Mouse (Mus musculus) CH12.LX (cell line): ENCODE measurements at regions not wholly inside any gene's neighbourhood (a gene's known extent, or its start where the extent isn't known, plus 50 kb on each side); places are given as distances from the start of the nearest gene placed in this dataset.

ENCODE experiments used
- DNase-seq: peaks from one replicate; pipeline ENCODE4 v3.0.0-alpha.2; 2013; ENCODE audit errors: extremely low read depth
- H3K27ac ChIP-seq: 2 replicates; pipeline ENCODE4 v1.5.1; 2012; ENCODE audit warnings: low read depth, mild to moderate bottlenecking, control low read depth, moderate library complexity; ENCODE audit not compliant: insufficient read depth
- H3K27me3 ChIP-seq: replicated peaks from 2 replicates; pipeline ENCODE3; 2012; ENCODE audit warnings: inconsistent platforms
- H3K36me3 ChIP-seq, 2 experiments: replicated peaks in 1 of 2; 2 replicates each; pipeline versions ENCODE3 to v1.6.1; 2012; ENCODE audit warnings: inconsistent platforms in 1 of 2, low read length in 1 of 2, mild to moderate bottlenecking in 1 of 2, mixed read lengths in 1 of 2, moderate library complexity in 1 of 2; ENCODE audit not compliant: control insufficient read depth in 1 of 2, insufficient read depth in 1 of 2
- H3K4me1 ChIP-seq, 2 experiments: 2 replicates each; pipeline ENCODE4 v1.6.1; 2012; ENCODE audit warnings: inconsistent platforms in 1 of 2, moderate library complexity in 1 of 2; ENCODE audit not compliant: insufficient read depth in 2 of 2, control insufficient read depth in 1 of 2
- H3K4me2 ChIP-seq: 2 replicates; pipeline ENCODE4 v1.6.1; 2012; ENCODE audit warnings: low read depth, mild to moderate bottlenecking, control low read depth; ENCODE audit not compliant: poor library complexity, insufficient read depth, severe bottlenecking
- H3K4me3 ChIP-seq, 3 experiments: fragments of 150-350 bp in 1 of 3; sonication (generic) in 1 of 3; replicated peaks in 1 of 3; 2 replicates each; pipeline versions ENCODE3 to v1.5.1; 2011 to 2012; ENCODE audit warnings: low read depth in 2 of 3, low read length in 2 of 3, mild to moderate bottlenecking in 2 of 3, moderate library complexity in 2 of 3, control low read depth in 1 of 3, improper control_type of control experiment in 1 of 3, inconsistent platforms in 1 of 3, mixed read lengths in 1 of 3; ENCODE audit not compliant: poor library complexity in 1 of 3
- H3K79me2 ChIP-seq: replicated peaks from 2 replicates; pipeline ENCODE4 v1.6.1; 2012; ENCODE audit warnings: mild to moderate bottlenecking, moderate library complexity; ENCODE audit not compliant: control insufficient read depth, poor library complexity, insufficient read depth, severe bottlenecking; ENCODE audit errors: extremely low read depth
- H3K9ac ChIP-seq: 2 replicates; pipeline ENCODE4 v1.6.1; 2012; ENCODE audit warnings: low read depth, mild to moderate bottlenecking, control low read depth, moderate library complexity; ENCODE audit not compliant: insufficient read depth
- H3K9me3 ChIP-seq: replicated peaks from 2 replicates; pipeline ENCODE3; 2012; ENCODE audit warnings: low read length, inconsistent platforms, mixed read lengths
- CTCF ChIP-seq, 2 experiments: IDR thresholded peaks in 1 of 2; conservative IDR thresholded peaks in 1 of 2; 2 replicates each; pipeline ENCODE4 v1.5.1; 2011 to 2012; ENCODE audit warnings: low read depth in 2 of 2, low read length in 2 of 2, improper control_type of control experiment in 1 of 2, inconsistent platforms in 1 of 2, mild to moderate bottlenecking in 1 of 2, moderate library complexity in 1 of 2
- EP300 ChIP-seq: IDR thresholded peaks from 2 replicates; pipeline ENCODE4 v1.6.1; 2011; ENCODE audit warnings: low read length, improper control_type of control experiment
- GABPA ChIP-seq: IDR thresholded peaks from 2 replicates; pipeline ENCODE4 v1.6.1; 2012; ENCODE audit warnings: low read depth, low read length, improper control_type of control experiment, inconsistent platforms; ENCODE audit not compliant: insufficient replicate concordance
- KAT2A ChIP-seq: IDR thresholded peaks from 2 replicates; pipeline ENCODE4 v1.6.1; 2012; ENCODE audit warnings: low read length, improper control_type of control experiment, inconsistent platforms; ENCODE audit not compliant: insufficient replicate concordance
- MAFK ChIP-seq: IDR thresholded peaks from 2 replicates; pipeline ENCODE4 v1.6.1; 2011; ENCODE audit warnings: low read length, improper control_type of control experiment; ENCODE audit not compliant: insufficient replicate concordance
- MAZ ChIP-seq: IDR thresholded peaks from 2 replicates; pipeline ENCODE4 v1.6.1; 2012; ENCODE audit warnings: low read depth, mild to moderate bottlenecking, inconsistent platforms, low read length, improper control_type of control experiment, moderate library complexity
- NELFE ChIP-seq: IDR thresholded peaks from 2 replicates; pipeline ENCODE4 v1.6.1; 2011; ENCODE audit warnings: low read depth, low read length, improper control_type of control experiment
- POLR2A ChIP-seq: IDR thresholded peaks from 2 replicates; pipeline ENCODE4 v1.6.1; 2011; ENCODE audit warnings: low read depth, mild to moderate bottlenecking, improper control_type of control experiment, low read length
- RCOR1 ChIP-seq: conservative IDR thresholded peaks from 2 replicates; pipeline ENCODE4 v1.6.1; 2012; ENCODE audit warnings: low read depth, mild to moderate bottlenecking, inconsistent platforms, low read length, improper control_type of control experiment
- TBP ChIP-seq: conservative IDR thresholded peaks from 2 replicates; pipeline ENCODE4 v1.6.1; 2011; ENCODE audit warnings: low read depth, low read length, improper control_type of control experiment
- UBTF ChIP-seq: IDR thresholded peaks from 2 replicates; pipeline ENCODE4 v1.6.1; 2012; ENCODE audit warnings: low read depth, mild to moderate bottlenecking, inconsistent platforms, low read length, improper control_type of control experiment, moderate library complexity
- ZC3H11A ChIP-seq: IDR thresholded peaks from 2 replicates; pipeline ENCODE4 v1.6.1; 2012; ENCODE audit warnings: low read depth, mild to moderate bottlenecking, inconsistent platforms, low read length, improper control_type of control experiment
- ZMIZ1 ChIP-seq: IDR thresholded peaks from 2 replicates; pipeline ENCODE4 v1.6.1; 2012; ENCODE audit warnings: low read depth, mild to moderate bottlenecking, inconsistent platforms, low read length, improper control_type of control experiment
- ZNF384 ChIP-seq: IDR thresholded peaks from 2 replicates; pipeline ENCODE4 v1.6.1; 2012; ENCODE audit warnings: low read depth, low read length, improper control_type of control experiment, inconsistent platforms
- dilution Hi-C: fragments of 300-500 bp; cut with MboI; formaldehyde crosslinking; loops from 2 replicates; pipeline ENCODE4 v1.14.3; 2020; ENCODE audit warnings: low sequenced_read_pairs; ENCODE audit not compliant: extremely low pct_unique_long_range_greater_than_20kb, extremely low pct_ligation_motif_present
- in situ Hi-C: fragments of 300-500 bp; cut with MboI; formaldehyde crosslinking; loops from 3 replicates; pipeline ENCODE4 v1.14.3; 2019; ENCODE audit warnings: low sequenced_read_pairs, low pct_ligation_motif_present, low pct_unique_long_range_greater_than_20kb, mixed read lengths

DNA sequence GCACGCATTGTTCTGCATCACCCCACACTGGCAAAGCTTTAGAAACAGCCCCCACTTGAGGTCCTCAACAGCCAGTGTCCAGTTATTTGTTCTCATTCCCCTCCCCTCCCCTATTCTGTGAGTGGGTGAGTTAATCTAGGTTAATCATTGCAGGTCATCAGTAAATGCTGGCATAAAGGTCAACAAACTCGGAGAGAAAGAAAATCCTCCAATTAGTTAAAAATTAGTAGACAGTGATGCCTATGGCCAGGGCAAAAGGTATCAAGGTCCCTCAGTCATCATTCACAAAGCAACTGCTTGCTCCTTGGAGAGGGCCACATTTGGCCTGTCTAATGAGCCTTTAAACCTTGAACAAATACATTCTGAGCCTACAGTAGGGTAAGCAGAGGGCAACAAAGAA, 105.3 kb upstream of the Dynlrb2 start:
- no peak for TF ChIP-seq ZNF384
- TF ChIP-seq KAT2A, result no peak
- no peak for TF ChIP-seq RCOR1
- TF ChIP-seq TBP, result no peak
- no peak for TF ChIP-seq GABPA
- TF ChIP-seq ZMIZ1, result no peak
- TF ChIP-seq, all 38 proteins: peak for 0
- no peak overlapping the region for H3K27ac ChIP-seq
- no peaks in the 10 kb centered on the region for H3K79me2 ChIP-seq
- peaks cover 35% of the 10 kb centered on the region for H3K27me3 ChIP-seq
- dilution Hi-C loops (no loop called here), in situ Hi-C loops (no loop called here)
- DNase-seq, result no peak
- no peak overlapping the region for H3K4me3 ChIP-seq
- H3K9me3 ChIP-seq, result peaks cover 3% of the 10 kb centered on the region
- H3K9ac ChIP-seq, result no peak overlapping the region
- H3K36me3 ChIP-seq, result no peaks in the 10 kb centered on the region
- no peaks in the 10 kb centered on the region for H3K4me1 ChIP-seq
- no peak overlapping the region for H3K4me2 ChIP-seq

DNA sequence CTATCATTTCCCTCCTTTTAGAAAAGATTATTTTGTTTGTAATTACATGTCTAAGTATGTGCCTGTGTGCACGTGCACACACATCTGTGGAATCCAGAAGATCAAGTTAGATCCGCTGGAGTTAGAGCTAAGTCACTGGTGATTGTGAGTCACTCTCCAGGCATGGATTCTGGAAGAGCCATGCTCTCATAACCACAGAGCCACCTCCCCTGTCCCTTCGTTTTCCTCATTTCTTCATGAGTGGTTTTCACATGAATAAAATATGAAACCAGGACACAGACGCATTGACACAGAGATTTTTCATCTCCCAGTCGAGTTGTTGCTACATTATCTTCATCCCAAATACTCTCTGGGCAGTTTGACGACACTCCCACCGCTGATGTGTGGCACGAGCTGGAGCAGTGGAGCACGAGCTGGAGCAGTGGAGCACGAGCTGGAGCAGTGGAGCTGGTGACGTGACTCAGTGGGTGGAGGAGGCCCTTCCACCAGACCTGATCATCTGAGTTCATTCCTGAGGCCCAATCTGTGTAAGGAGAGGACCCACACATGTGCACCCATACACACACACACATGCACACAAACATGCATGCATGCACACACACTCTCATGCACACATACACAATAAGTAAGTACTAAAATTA, 106.1 kb upstream of the Dynlrb2 start:
- H3K36me3 ChIP-seq, result no peaks in the 10 kb centered on the region
- no peaks in the 10 kb centered on the region for H3K79me2 ChIP-seq
- H3K9ac ChIP-seq, result no peak overlapping the region
- H3K4me2 ChIP-seq, result no peak overlapping the region
- no peaks in the 10 kb centered on the region for H3K4me1 ChIP-seq
- peaks cover 3% of the 10 kb centered on the region for H3K9me3 ChIP-seq
- H3K27ac ChIP-seq, result no peak overlapping the region
- no peak for TF ChIP-seq GABPA
- no peak for TF ChIP-seq RCOR1
- TF ChIP-seq KAT2A, result no peak
- TF ChIP-seq POLR2A, result no peak
- no peak for TF ChIP-seq NELFE
- no peak for TF ChIP-seq ZC3H11A
- TF ChIP-seq ZNF384, result no peak
- no peak for TF ChIP-seq ZMIZ1
- TF ChIP-seq EP300, result no peak
- no peak for TF ChIP-seq UBTF
- TF ChIP-seq MAFK, result no peak
- no peak for TF ChIP-seq CTCF (conservative IDR thresholded peaks at IDR 0.05 in 1 of 2, IDR thresholded peaks at IDR 0.05 in 1 of 2; ENCODE audit: low read depth in 2 of 2, low read length in 2 of 2)
- no peak for TF ChIP-seq MAZ
- TF ChIP-seq, all 38 proteins: peak for 0
- dilution Hi-C loops (no loop called here), in situ Hi-C loops (no loop called here)
- no peak for DNase-seq
- Histone ChIP-seq H3K27me3 (peaks cover 36% of the 10 kb centered on the region), H3K4me3 (no peak overlapping the region)
